11 mouse cellular contexts compared by ENCODE assay signal in the genomic region with DNA sequence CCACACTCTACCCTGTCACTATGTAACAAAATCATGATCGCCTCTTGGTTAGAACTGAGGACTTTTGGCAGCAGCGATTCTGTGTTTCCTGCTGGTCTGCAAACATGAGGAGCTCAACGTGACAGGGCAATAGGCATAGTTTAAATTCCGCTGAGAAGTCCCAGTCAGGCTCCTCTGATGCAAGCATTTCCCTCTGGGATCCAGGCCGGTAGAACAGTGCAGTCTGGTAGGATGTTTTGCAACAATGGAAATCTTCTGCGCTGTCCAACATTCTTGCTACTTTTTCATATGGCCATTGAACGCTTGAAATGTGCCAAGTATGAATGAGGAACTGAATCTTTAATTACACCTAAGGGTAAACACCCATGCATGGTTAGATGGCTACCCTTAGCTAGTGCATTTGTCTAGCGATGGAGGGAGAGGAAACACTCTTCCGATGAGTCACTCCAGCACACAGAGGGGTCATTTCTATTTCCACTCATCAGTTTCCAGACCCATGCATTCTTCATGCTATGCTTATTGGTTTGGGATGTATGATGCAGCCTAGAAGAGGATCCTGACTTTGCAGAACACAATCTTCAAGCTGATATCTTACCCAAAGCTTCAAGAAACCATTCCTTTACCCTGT.
A peak's percentile ranks its signal among the peaks of the same experiment; 100 is the strongest.
DNase-seq lines count a peak whose midpoint lies in the region; ATAC-seq lines count a peak whose summit lies in the region.
"Had no signal": no experiment of that assay in that cellular context is flagged by ENCODE, and none has a peak within 500 bp of the region (broad histone marks: within the 10 kb centered on the region; RNA-seq: fewer than 3 reads in every experiment).

No protein-coding gene starts in this region.

- no peak overlapping the region for H3K27ac ChIP-seq in kidney, embryonic 16.5 days (ENCODE audit: low read length)
- no peak overlapping the region for H3K27ac ChIP-seq in forebrain, embryonic 10.5 days
- no peak overlapping the region for H3K27ac ChIP-seq in midbrain, embryonic 10.5 days (replicated peaks)
- H3K27ac ChIP-seq: liver, embryonic 13.5 days had no signal

- no peaks in the 10 kb centered on the region for H3K27me3 ChIP-seq in kidney, embryonic 16.5 days (ENCODE audit: insufficient read depth, low read length)
- no peaks in the 10 kb centered on the region for H3K27me3 ChIP-seq in forebrain, embryonic 10.5 days (ENCODE audit: poor library complexity, severe bottlenecking)
- H3K27me3 ChIP-seq in midbrain, embryonic 10.5 days (ENCODE audit: low read depth, poor library complexity, severe bottlenecking): no peaks in the 10 kb centered on the region
- H3K27me3 ChIP-seq: liver, embryonic 13.5 days had no signal

- ATAC-seq in kidney, embryonic 16.5 days (ENCODE audit: low FRiP score, low TSS enrichment): no peak
- peak; percentile 83 for ATAC-seq in megakaryocyte progenitor cell, adult 5-6 weeks (replicated peaks; ENCODE audit: poor library complexity)

- H3K4me3 ChIP-seq in kidney, embryonic 16.5 days (ENCODE audit: low read length): no peak overlapping the region
- no peak overlapping the region for H3K4me3 ChIP-seq in forebrain, embryonic 10.5 days
- no peak overlapping the region for H3K4me3 ChIP-seq in midbrain, embryonic 10.5 days
- H3K4me3 ChIP-seq: liver, embryonic 13.5 days had no signal

- 71% methylated on average over 9 of the region's 9 CpGs for WGBS in kidney, embryonic 16.5 days
- 90% methylated on average over 9 of the region's 9 CpGs for whole genome bisulfite sequencing in forebrain, embryonic 10.5 days
- 83% methylated on average over 9 of the region's 9 CpGs for WGBS in midbrain, embryonic 10.5 days

- peak; percentile 15 for DNase-seq in kidney, adult 18-20 months
- DNase-seq in adrenal gland, postnatal 36 days: peak; percentile 13 to 58
- peak; percentile 39 to 55 for DNase-seq in kidney, adult 8-10 months
- no peak for DNase-seq in forebrain, embryonic 10.5 days (ENCODE audit: extremely low spot score, low spot score)
- no peak for DNase-seq in midbrain, embryonic 10.5 days (ENCODE audit: low spot score)
- no peak for DNase-seq in urinary bladder, adult 18-20 months (ENCODE audit: low spot score in 2 of 2)
- DNase-seq: liver, embryonic 13.5 days; right cerebral cortex, adult 18-20 months had no signal

- no peaks in the 10 kb centered on the region for H3K36me3 ChIP-seq in kidney, embryonic 16.5 days (ENCODE audit: insufficient read depth, low read length)
- H3K36me3 ChIP-seq in forebrain, embryonic 10.5 days (replicated peaks): no peaks in the 10 kb centered on the region
- H3K36me3 ChIP-seq in midbrain, embryonic 10.5 days: no peaks in the 10 kb centered on the region
- H3K36me3 ChIP-seq: G1E; liver, embryonic 13.5 days had no signal

- H3K4me2 ChIP-seq in kidney, embryonic 16.5 days (replicated peaks; ENCODE audit: low read depth, low read length): no peak overlapping the region
- H3K4me2 ChIP-seq: liver, embryonic 13.5 days had no signal

- H3K9me3 ChIP-seq in kidney, embryonic 16.5 days (ENCODE audit: low read length): no peaks in the 10 kb centered on the region
- H3K9me3 ChIP-seq in forebrain, embryonic 10.5 days: no peaks in the 10 kb centered on the region
- no peaks in the 10 kb centered on the region for H3K9me3 ChIP-seq in midbrain, embryonic 10.5 days (replicated peaks)
- H3K9me3 ChIP-seq: G1E; liver, embryonic 13.5 days had no signal

- H3K9ac ChIP-seq in kidney, embryonic 16.5 days (replicated peaks; ENCODE audit: low read length): no peak overlapping the region
- H3K9ac ChIP-seq: liver, embryonic 13.5 days had no signal

- H3K4me1 ChIP-seq in kidney, embryonic 16.5 days (ENCODE audit: insufficient read depth, low read length): no peaks in the 10 kb centered on the region
- no peaks in the 10 kb centered on the region for H3K4me1 ChIP-seq in forebrain, embryonic 10.5 days
- H3K4me1 ChIP-seq in midbrain, embryonic 10.5 days: no peaks in the 10 kb centered on the region

Comparison
In these comparisons a context has a peak if more than half of its experiments do, and no peak if none do; other contexts are left out.
1. DNase-seq: peak in kidney, adult 18-20 months (single experiment), adrenal gland, postnatal 36 days (2 of 2) and kidney, adult 8-10 months (2 of 2); none in forebrain, embryonic 10.5 days (single experiment), midbrain, embryonic 10.5 days (single experiment) and urinary bladder, adult 18-20 months (0 of 2).